Mouse (Mus musculus) forebrain, embryonic 11.5 days (tissue): Measurements from ENCODE around the gene Ddr1. TPM values are rescaled to one million over a fixed set of nuclear protein-coding genes. Genes with fewer than 3 reads are reported as not detected.
A peak's percentile ranks its signal among the peaks of the same experiment; 100 is the strongest.

Experiments
- ATAC-seq: fragments of 200-750 bp; cut with Nextera tagmentation; replicated peaks from 2 replicates; pipeline ENCODE4 v1.8.0; 2017; ENCODE audit warnings: moderate TSS enrichment; ENCODE audit not compliant: low FRiP score
- DNase-seq: peaks from one replicate; pipeline ENCODE4 v3.0.0-alpha.2; 2017; ENCODE audit warnings: low spot score
- H3K27ac ChIP-seq: fragments of 300-500 bp; sonication (generic); 2 replicates; pipeline ENCODE4 v1.5.1; 2014; ENCODE audit warnings: low read depth, low read length
- H3K27me3 ChIP-seq: fragments of 300-500 bp; sonication (generic); 2 replicates; pipeline ENCODE4 v1.6.1; 2014; ENCODE audit warnings: mild to moderate bottlenecking, low read length, mixed read lengths; ENCODE audit not compliant: control insufficient read depth, insufficient read depth
- H3K36me3 ChIP-seq: fragments of 300-500 bp; sonication (generic); 2 replicates; pipeline ENCODE4 v1.6.1; 2014; ENCODE audit warnings: mild to moderate bottlenecking, low read length, moderate library complexity, mixed read lengths; ENCODE audit not compliant: control insufficient read depth, insufficient read depth
- H3K4me1 ChIP-seq: fragments of 300-500 bp; sonication (generic); replicated peaks from 2 replicates; pipeline ENCODE4 v1.6.1; 2014; ENCODE audit warnings: low read length, mixed read lengths; ENCODE audit not compliant: control insufficient read depth, insufficient read depth
- H3K4me2 ChIP-seq: fragments of 300-500 bp; sonication (generic); 2 replicates; pipeline ENCODE4 v1.6.1; 2014; ENCODE audit warnings: low read depth, mild to moderate bottlenecking, low read length, moderate library complexity, mixed read lengths; ENCODE audit not compliant: severe bottlenecking
- H3K4me3 ChIP-seq: fragments of 300-500 bp; sonication (generic); 2 replicates; pipeline ENCODE4 v1.5.1; 2014; ENCODE audit warnings: low read depth, low read length
- H3K9ac ChIP-seq: fragments of 300-500 bp; sonication (generic); 2 replicates; pipeline ENCODE4 v1.6.1; 2014; ENCODE audit warnings: low read length
- H3K9me3 ChIP-seq: fragments of 300-500 bp; sonication (generic); 2 replicates; pipeline ENCODE4 v1.6.1; 2016; ENCODE audit warnings: low read length, mixed read lengths; ENCODE audit not compliant: control insufficient read depth
- WGBS: fragments of 180-500 bp; shearing (Covaris S2); extraction: QIAGEN DNeasy Blood & Tissue Kit; methylation state at CpG from one replicate; pipeline ENCODE4 v1.1.7; 2014; 5-methylcytosine and 5-hydroxymethylcytosine counted together
- polyA plus RNA-seq: library from polyadenylated mRNA; unstranded; fragments of >200 nt; fragmentation: Nextera tagmentation; extraction: Ambion mirVana; gene quantifications from 2 replicates; pipeline ENCODE4 v1.2.1, GENCODE M21; 2014

The Ddr1 gene
- polyA plus RNA-seq, result 130 and 144 TPM in 2 replicates

DNA sequence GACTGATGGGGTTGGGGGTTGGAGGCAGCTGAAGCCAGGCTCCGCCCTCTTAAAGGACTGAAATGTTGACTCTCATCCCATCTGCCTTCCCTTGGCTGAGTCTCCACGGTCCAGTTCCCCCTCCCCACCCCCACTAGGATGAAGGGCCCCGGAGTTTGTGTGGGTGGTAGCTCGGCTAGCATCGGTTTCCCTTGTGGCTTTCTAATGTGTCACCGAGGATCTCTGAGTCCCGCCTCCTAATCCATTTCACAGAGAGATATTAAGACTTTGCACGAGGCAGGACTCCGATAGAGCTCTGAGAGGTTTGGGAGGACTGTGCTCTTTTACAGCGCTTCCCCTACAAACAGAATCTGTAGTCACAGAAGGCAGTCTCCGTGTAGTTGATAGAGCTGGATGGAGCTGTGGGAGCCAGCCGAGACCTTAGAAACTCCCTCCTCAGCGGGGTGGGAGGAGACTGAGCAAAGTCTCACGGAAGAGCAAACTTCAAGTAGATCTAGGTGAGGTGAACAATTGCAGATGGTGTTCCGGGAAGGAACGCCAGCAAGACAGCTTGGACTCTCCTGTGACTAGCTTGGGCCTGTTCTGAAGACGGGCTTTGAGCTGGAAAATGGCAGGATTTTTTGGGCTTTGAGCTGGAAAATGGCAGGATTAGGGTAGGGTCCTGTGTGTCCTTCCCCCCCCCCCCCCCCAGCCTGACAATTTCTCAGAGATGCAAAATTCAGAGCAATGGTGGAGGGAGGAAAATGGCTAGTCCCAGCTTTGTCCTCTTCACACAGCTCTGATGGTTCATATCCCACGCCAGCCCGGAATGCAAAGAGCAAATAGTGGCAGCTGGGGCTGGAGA is at the start of gene Ddr1:
Gene Ddr1 (minus strand): TSS at position 1 of the 844 bp plus-strand sequence.
- ATAC-seq (peak; percentile 70), DNase-seq (peak; percentile 84)
- H3K4me2 ChIP-seq, result peak within 1 kb of the TSS; percentile 55
- 5% methylated on average over 19 of the region's 19 CpGs for WGBS
- peak within 1 kb of the TSS; percentile 83 for H3K4me3 ChIP-seq
- no peaks in the 10 kb centered on the region for H3K36me3 ChIP-seq
- peak within 1 kb of the TSS; percentile 82 for H3K9ac ChIP-seq
- no peaks in the 10 kb centered on the region for H3K27me3 ChIP-seq
- H3K4me1 ChIP-seq, result peaks cover 2% of the 10 kb centered on the region; the same call in 1 of the 2 replicates
- H3K27ac ChIP-seq, result peak within 1 kb of the TSS; percentile 99
- no peaks in the 10 kb centered on the region for H3K9me3 ChIP-seq

GRCm38 (mm10) chr17:35753668-35754067 is 49.2 kb upstream of the Ddr1 start:
- Histone ChIP-seq H3K27me3 (no peaks in the 10 kb centered on the region), H3K36me3 (no peaks in the 10 kb centered on the region), H3K9me3 (no peaks in the 10 kb centered on the region), H3K27ac (no peak overlapping the region), H3K4me2 (no peak overlapping the region), H3K4me1 (no peaks in the 10 kb centered on the region), H3K4me3 (no peak overlapping the region), H3K9ac (no peak overlapping the region)
- no peak for ATAC-seq
- no peak for DNase-seq
- WGBS, result 97% methylated on average over 7 of the region's 7 CpGs

- DNase-seq, result no peak
- WGBS, result 68% methylated on average over 7 of the region's 7 CpGs
Observed at GRCm38 (mm10) chr17:35752221-35752811, 47.9 kb upstream of the Ddr1 start.

DNA sequence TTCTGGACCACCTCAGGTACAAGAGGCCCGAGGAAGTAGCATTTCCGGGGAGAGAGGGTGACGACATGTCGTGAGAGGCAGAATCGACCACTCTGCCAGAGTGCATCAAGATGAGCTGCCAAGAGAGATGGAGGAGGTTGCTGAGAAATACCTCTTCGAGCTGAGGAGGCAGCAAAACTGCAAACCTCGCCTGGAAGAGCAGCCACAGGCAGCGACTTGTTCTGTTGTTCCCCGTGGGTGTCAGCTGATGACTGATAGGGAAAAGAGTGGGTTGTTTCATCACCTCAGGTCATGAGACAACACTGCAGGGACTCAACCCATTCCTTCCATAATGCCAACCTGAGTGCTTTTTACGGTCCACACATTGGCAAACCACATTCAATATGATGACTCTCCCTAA is 45.3 kb upstream of the Ddr1 start:
- no peak overlapping the region for H3K27ac ChIP-seq
- H3K36me3 ChIP-seq, result no peaks in the 10 kb centered on the region
- no peak overlapping the region for H3K4me3 ChIP-seq
- 83% methylated on average over 10 of the region's 10 CpGs for WGBS
- no peak for DNase-seq
- no peaks in the 10 kb centered on the region for H3K27me3 ChIP-seq
- ATAC-seq, result no peak
- H3K9ac ChIP-seq, result no peak overlapping the region
- H3K4me1 ChIP-seq, result no peaks in the 10 kb centered on the region
- no peak overlapping the region for H3K4me2 ChIP-seq
- H3K9me3 ChIP-seq, result no peaks in the 10 kb centered on the region

More at GRCm38 (mm10) chr17:35752221-35752811, 47.9 kb upstream of the Ddr1 start:
- Histone ChIP-seq H3K9me3 (no peaks in the 10 kb centered on the region), H3K36me3 (no peaks in the 10 kb centered on the region), H3K4me1 (no peaks in the 10 kb centered on the region), H3K4me2 (no peak overlapping the region), H3K9ac (no peak overlapping the region), H3K27ac (no peak overlapping the region), H3K4me3 (no peak overlapping the region), H3K27me3 (no peaks in the 10 kb centered on the region)
- ATAC-seq, result no peak

GRCm38 (mm10) chr17:35744361-35744760 is 39.9 kb upstream of the Ddr1 start:
- DNase-seq (no peak), ATAC-seq (no peak)
- 93% methylated on average over 2 of the region's 2 CpGs for WGBS

DNA sequence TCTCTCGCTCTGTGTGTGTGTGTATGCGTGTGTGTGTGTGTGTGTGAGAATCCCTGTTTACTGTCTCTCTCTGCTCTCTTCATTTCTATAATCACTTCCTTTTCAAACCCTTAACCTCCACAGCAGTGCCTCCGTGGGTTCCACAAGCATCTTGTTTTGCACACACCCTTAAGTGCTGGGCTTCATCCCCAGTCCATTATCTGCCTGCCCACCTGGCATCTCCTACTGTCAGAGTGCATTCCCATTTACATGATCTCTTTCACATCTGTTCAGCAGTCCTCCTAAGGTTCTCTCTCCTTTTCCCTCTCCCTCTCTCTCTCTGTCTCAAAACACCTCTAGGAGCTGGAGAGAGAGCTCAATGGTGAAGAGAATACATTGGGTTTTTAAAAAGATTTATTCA is 38.5 kb upstream of the Ddr1 start:
- no peaks in the 10 kb centered on the region for H3K36me3 ChIP-seq
- no peak overlapping the region for H3K4me3 ChIP-seq
- no peak overlapping the region for H3K27ac ChIP-seq
- H3K9ac ChIP-seq, result no peak overlapping the region
- no peaks in the 10 kb centered on the region for H3K27me3 ChIP-seq
- DNase-seq, result no peak
- ATAC-seq, result no peak
- no peaks in the 10 kb centered on the region for H3K9me3 ChIP-seq
- no peaks in the 10 kb centered on the region for H3K4me1 ChIP-seq
- H3K4me2 ChIP-seq, result no peak overlapping the region
- WGBS, result 73% methylated on average over 3 of the region's 3 CpGs

More at GRCm38 (mm10) chr17:35744361-35744760, 39.9 kb upstream of the Ddr1 start:
- no peaks in the 10 kb centered on the region for H3K36me3 ChIP-seq
- H3K9ac ChIP-seq, result no peak overlapping the region
- no peaks in the 10 kb centered on the region for H3K27me3 ChIP-seq
- H3K4me1 ChIP-seq, result no peaks in the 10 kb centered on the region
- H3K27ac ChIP-seq, result no peak overlapping the region
- H3K4me2 ChIP-seq, result no peak overlapping the region
- H3K4me3 ChIP-seq, result no peak overlapping the region
- H3K9me3 ChIP-seq, result no peaks in the 10 kb centered on the region

DNA sequence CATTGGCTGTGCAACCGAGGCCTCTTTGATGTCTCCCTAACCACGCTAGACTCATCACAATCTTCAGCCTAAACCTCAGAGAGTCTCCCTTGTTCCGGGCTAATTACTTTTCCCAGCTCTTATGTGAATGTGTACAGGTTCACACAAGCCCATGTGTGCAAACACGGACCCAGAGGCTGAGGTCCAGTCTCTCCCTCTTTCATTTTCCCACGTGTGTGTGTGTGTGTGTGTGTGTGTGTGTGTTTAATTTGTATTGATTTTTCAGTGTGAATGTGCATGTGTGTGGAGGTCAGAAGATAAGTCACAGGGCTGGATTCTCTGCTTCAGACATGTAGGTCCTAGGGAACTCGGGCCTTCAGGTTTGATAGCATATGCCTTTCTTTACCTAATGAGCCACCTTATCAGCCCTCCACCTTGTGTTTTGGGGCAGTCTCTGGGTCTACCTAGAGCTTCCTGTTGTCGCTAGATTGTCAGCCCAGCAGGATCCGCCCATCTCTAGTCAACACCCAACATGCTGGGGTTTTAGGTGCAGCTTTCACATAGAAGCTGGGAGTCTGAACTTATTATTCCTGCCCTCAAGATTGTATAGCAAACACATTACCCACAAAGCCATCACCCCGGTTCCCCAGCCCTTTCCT is 37.3 kb upstream of the Ddr1 start:
- Histone ChIP-seq H3K27ac (peak overlapping the region; percentile 18; the same call in 1 of the 2 replicates), H3K9ac (no peak overlapping the region), H3K27me3 (no peaks in the 10 kb centered on the region; the same call in 1 of the 2 replicates), H3K4me2 (no peak overlapping the region), H3K36me3 (no peaks in the 10 kb centered on the region), H3K9me3 (no peaks in the 10 kb centered on the region), H3K4me1 (no peaks in the 10 kb centered on the region), H3K4me3 (no peak overlapping the region)
- 81% methylated on average over 9 of the region's 9 CpGs for WGBS
- DNase-seq, result no peak
- no peak for ATAC-seq

DNA sequence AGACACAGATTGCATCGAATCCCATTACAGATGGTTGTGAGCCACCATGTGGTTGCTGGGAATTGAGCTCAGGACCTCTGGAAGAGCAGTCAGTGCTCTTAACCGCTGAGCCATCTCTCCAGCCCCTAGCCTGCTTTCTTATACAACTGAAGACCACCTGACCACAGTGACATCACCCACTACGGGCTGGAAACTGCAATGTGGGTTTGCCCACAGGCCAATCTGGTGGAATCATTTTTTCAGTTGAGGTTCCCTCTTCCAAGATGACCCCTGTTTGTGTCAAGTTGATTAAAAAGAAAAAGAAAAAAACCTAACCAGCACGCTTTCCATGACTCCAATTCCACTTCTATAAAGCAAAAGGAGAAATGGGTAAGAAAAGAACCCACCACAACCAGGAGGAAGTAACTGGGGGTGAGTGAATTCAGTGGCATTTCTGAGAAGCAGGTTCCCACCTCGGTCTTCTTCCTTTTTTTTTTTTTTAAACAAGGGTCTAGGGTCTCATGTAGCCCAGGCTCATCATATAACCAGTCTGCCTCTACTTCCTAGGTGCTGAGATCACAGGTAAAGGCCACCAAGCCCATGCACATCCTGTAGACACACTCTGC is 36.0 kb upstream of the Ddr1 start:
- ATAC-seq (no peak), DNase-seq (no peak)
- H3K27ac ChIP-seq, result no peak overlapping the region
- H3K36me3 ChIP-seq, result no peaks in the 10 kb centered on the region
- no peak overlapping the region for H3K9ac ChIP-seq
- H3K4me2 ChIP-seq, result no peak overlapping the region
- no peak overlapping the region for H3K4me3 ChIP-seq
- H3K4me1 ChIP-seq, result 0 out of 2 replicates have a peak, but pooled peaks cover 1% of the 10 kb centered on the region
- H3K9me3 ChIP-seq, result no peaks in the 10 kb centered on the region
- WGBS, result 73% methylated on average over 5 of the region's 5 CpGs
- H3K27me3 ChIP-seq, result no peaks in the 10 kb centered on the region; the same call in 1 of the 2 replicates
